Mouse (Mus musculus): Measurements from ENCODE around the gene Vmn2r104.

The Vmn2r104 gene

GRCm38 (mm10) chr17:20048236-20048635 is at the start of gene Vmn2r104:
TSS of gene Vmn2r104 (minus strand) at chr17:20048336.
- no peak for DNase-seq

- no peak for DNase-seq
Observed at GRCm38 (mm10) chr17:20074090-20074489, 26.0 kb upstream of the Vmn2r104 start.

- no peak for DNase-seq
Observed at GRCm38 (mm10) chr17:20071656-20072396, 23.7 kb upstream of the Vmn2r104 start.

All from cerebellum, adult 9-11 months (tissue).